Mouse (Mus musculus) lung, embryonic 15.5 days (tissue): Measurements from ENCODE around the gene Rnft1. TPM values are rescaled to one million over a fixed set of nuclear protein-coding genes. Genes with fewer than 3 reads are reported as not detected.

Experiments used
- ATAC-seq: fragments of 200-750 bp; cut with Nextera tagmentation; 2 replicates; pipeline ENCODE4 v1.8.0; 2017; ENCODE audit warnings: moderate number of reproducible peaks, borderline replicate concordance; ENCODE audit not compliant: low FRiP score, low TSS enrichment; ENCODE audit errors: extremely low read depth
- H3K27ac ChIP-seq: fragments of 300-500 bp; sonication (generic); 2 replicates; pipeline ENCODE4 v1.5.1; 2015; ENCODE audit warnings: moderate library complexity, mild to moderate bottlenecking, inconsistent platforms
- H3K27me3 ChIP-seq: fragments of 300-500 bp; sonication (generic); 2 replicates; pipeline ENCODE4 v1.6.1; 2015; ENCODE audit warnings: inconsistent platforms
- H3K36me3 ChIP-seq: fragments of 300-500 bp; sonication (generic); 2 replicates; pipeline ENCODE4 v1.6.1; 2015; ENCODE audit warnings: inconsistent platforms
- H3K4me1 ChIP-seq: fragments of 300-500 bp; sonication (generic); 2 replicates; pipeline ENCODE4 v1.6.1; 2015; ENCODE audit warnings: inconsistent platforms
- H3K4me2 ChIP-seq: fragments of 300-500 bp; sonication (generic); 2 replicates; pipeline ENCODE4 v1.6.1; 2015; ENCODE audit warnings: inconsistent platforms, mild to moderate bottlenecking, moderate library complexity
- H3K4me3 ChIP-seq: fragments of 300-500 bp; sonication (generic); 2 replicates; pipeline ENCODE4 v1.5.1; 2015; ENCODE audit warnings: mild to moderate bottlenecking, inconsistent platforms
- H3K9ac ChIP-seq: fragments of 300-500 bp; sonication (generic); 2 replicates; pipeline ENCODE4 v1.6.1; 2015; ENCODE audit warnings: inconsistent platforms
- H3K9me3 ChIP-seq: fragments of 300-500 bp; sonication (generic); 2 replicates; pipeline ENCODE4 v1.6.1; 2016; ENCODE audit warnings: inconsistent platforms
- WGBS: fragments of 180-500 bp; shearing (Covaris S2); methylation state at CpG from one replicate; pipeline ENCODE4 v1.1.7; 2015; 5-methylcytosine and 5-hydroxymethylcytosine counted together
- polyA plus RNA-seq: library from polyadenylated mRNA; unstranded; fragments of >200 nt; fragmentation: Nextera tagmentation; extraction: Ambion mirVana; gene quantifications from 2 replicates; pipeline ENCODE4 v1.2.1, GENCODE M21; 2015

Gene Rnft1
- polyA plus RNA-seq, 1 experiment from 2014 or later: 52.3 TPM

- 95% methylated on average over 1 of the region's 1 CpGs for WGBS
- peaks cover 7% of the 10 kb centered on the region; the same call in 1 of the 2 replicates for H3K36me3 ChIP-seq
- no peak overlapping the region for H3K27ac ChIP-seq
- H3K9me3 ChIP-seq: no peaks in the 10 kb centered on the region
- no peak overlapping the region for H3K9ac ChIP-seq
- H3K4me1 ChIP-seq: peaks cover 21% of the 10 kb centered on the region
- H3K27me3 ChIP-seq: no peaks in the 10 kb centered on the region
- H3K4me3 ChIP-seq: no peak overlapping the region
- ATAC-seq: no peak
- H3K4me2 ChIP-seq: no peak overlapping the region
These were observed 63.0 kb downstream of the Rnft1 start for GRCm38 (mm10) chr11:86547412-86547811.

Other genes with a start within 250 kb of the Rnft1 start
- 25.9 and 28.7 TPM in 2 replicates for gene Ints2, start 227.1 kb upstream of the Rnft1 start, polyA plus RNA-seq
- 7.5 and 8.2 TPM in 2 replicates for gene Med13, start 127.1 kb upstream of the Rnft1 start, polyA plus RNA-seq
- gene Rps6kb1, start 60.1 kb downstream of the Rnft1 start, polyA plus RNA-seq: 59.0 and 61.1 TPM in 2 replicates
- gene Tubd1, start 60.3 kb downstream of the Rnft1 start, polyA plus RNA-seq: 14.8 and 16.1 TPM in 2 replicates
- 99.3 and 107 TPM in 2 replicates for gene Vmp1, start 199.2 kb downstream of the Rnft1 start, polyA plus RNA-seq
- 32.0 and 32.5 TPM in 2 replicates for gene Ptrh2, start 199.3 kb downstream of the Rnft1 start, polyA plus RNA-seq